Mouse (Mus musculus) hindbrain, embryonic 11.5 days (tissue): ENCODE data around the gene Cdh13. TPM values are rescaled to one million over a fixed set of nuclear protein-coding genes. Genes with fewer than 3 reads are reported as not detected.

Experiments
- ATAC-seq: fragments of 200-750 bp; cut with Nextera tagmentation; 2 replicates; pipeline ENCODE4 v1.8.0; 2017; ENCODE audit warnings: mild to moderate bottlenecking, moderate TSS enrichment, moderate library complexity; ENCODE audit not compliant: low FRiP score
- DNase-seq: peaks from one replicate; pipeline ENCODE4 v3.0.0-alpha.2; 2015; ENCODE audit warnings: low spot score
- H3K27ac ChIP-seq: fragments of 300-500 bp; sonication (generic); 2 replicates; pipeline ENCODE4 v1.5.1; 2014; ENCODE audit warnings: mild to moderate bottlenecking, low read depth, low read length
- H3K27me3 ChIP-seq: fragments of 300-500 bp; sonication (generic); 2 replicates; pipeline ENCODE4 v1.6.1; 2014; ENCODE audit warnings: mild to moderate bottlenecking, low read length, moderate library complexity, mixed read lengths; ENCODE audit not compliant: control insufficient read depth, insufficient read depth
- H3K36me3 ChIP-seq: fragments of 300-500 bp; sonication (generic); 2 replicates; pipeline ENCODE4 v1.6.1; 2014; ENCODE audit warnings: mild to moderate bottlenecking, low read length, moderate library complexity, mixed read lengths; ENCODE audit not compliant: control insufficient read depth, insufficient read depth
- H3K4me1 ChIP-seq: fragments of 300-500 bp; sonication (generic); replicated peaks from 2 replicates; pipeline ENCODE4 v1.6.1; 2014; ENCODE audit warnings: low read length, mixed read lengths; ENCODE audit not compliant: control insufficient read depth, insufficient read depth
- H3K4me2 ChIP-seq: fragments of 300-500 bp; sonication (generic); replicated peaks from 2 replicates; pipeline ENCODE4 v1.6.1; 2014; ENCODE audit warnings: mild to moderate bottlenecking, low read depth, low read length
- H3K4me3 ChIP-seq: fragments of 300-500 bp; sonication (generic); 2 replicates; pipeline ENCODE4 v1.5.1; 2014; ENCODE audit warnings: low read depth, low read length
- H3K9ac ChIP-seq: fragments of 300-500 bp; sonication (generic); 2 replicates; pipeline ENCODE4 v1.6.1; 2014; ENCODE audit warnings: low read depth, low read length
- H3K9me3 ChIP-seq: fragments of 300-500 bp; sonication (generic); 2 replicates; pipeline ENCODE4 v1.6.1; 2016; ENCODE audit warnings: low read length; ENCODE audit not compliant: control insufficient read depth
- WGBS: fragments of 180-500 bp; shearing (Covaris S2); extraction: QIAGEN DNeasy Blood & Tissue Kit; methylation state at CpG from one replicate; pipeline ENCODE4 v1.1.7; 2014; 5-methylcytosine and 5-hydroxymethylcytosine counted together
- polyA plus RNA-seq: library from polyadenylated mRNA; unstranded; fragments of >200 nt; fragmentation: Nextera tagmentation; extraction: Ambion mirVana; gene quantifications from 2 replicates; pipeline ENCODE4 v1.2.1, GENCODE M21; 2014

Gene Cdh13
- polyA plus RNA-seq, 1 experiment from 2014 or later: 14.6 TPM

GRCm38 (mm10) chr8:118794886-118795285 lies 511.4 kb downstream of the Cdh13 start:
- ATAC-seq: no peak
- Histone ChIP-seq H3K9me3 (no peaks in the 10 kb centered on the region), H3K4me2 (no peak overlapping the region), H3K4me1 (no peaks in the 10 kb centered on the region), H3K4me3 (no peak overlapping the region), H3K27ac (no peak overlapping the region), H3K27me3 (no peaks in the 10 kb centered on the region), H3K9ac (no peak overlapping the region), H3K36me3 (no peaks in the 10 kb centered on the region)
- no peak for DNase-seq
- 80% methylated on average over 9 of the region's 9 CpGs for WGBS

GRCm38 (mm10) chr8:118796491-118796890 lies 513.0 kb downstream of the Cdh13 start:
- 51% methylated on average over 7 of the region's 7 CpGs for WGBS
- Histone ChIP-seq H3K27me3 (no peaks in the 10 kb centered on the region), H3K4me2 (no peak overlapping the region)

GRCm38 (mm10) chr8:118797127-118797526 lies 513.6 kb downstream of the Cdh13 start:
- Histone ChIP-seq H3K4me1 (no peaks in the 10 kb centered on the region), H3K4me3 (no peak overlapping the region), H3K9ac (no peak overlapping the region), H3K36me3 (no peaks in the 10 kb centered on the region), H3K4me2 (no peak overlapping the region), H3K27ac (no peak overlapping the region), H3K9me3 (no peaks in the 10 kb centered on the region), H3K27me3 (no peaks in the 10 kb centered on the region)
- DNase-seq (peak; percentile 12), ATAC-seq (no peak)
- WGBS: 87% methylated on average over 3 of the region's 3 CpGs

More at GRCm38 (mm10) chr8:118796491-118796890, 513.0 kb downstream of the Cdh13 start:
- DNase-seq (no peak), ATAC-seq (no peak)
- Histone ChIP-seq H3K9ac (no peak overlapping the region), H3K4me1 (no peaks in the 10 kb centered on the region), H3K36me3 (no peaks in the 10 kb centered on the region), H3K27ac (no peak overlapping the region), H3K4me3 (no peak overlapping the region), H3K9me3 (no peaks in the 10 kb centered on the region)

GRCm38 (mm10) chr8:118803168-118803567 lies 519.6 kb downstream of the Cdh13 start:
- Histone ChIP-seq H3K9me3 (no peaks in the 10 kb centered on the region), H3K27ac (no peak overlapping the region), H3K4me3 (no peak overlapping the region), H3K4me2 (no peak overlapping the region), H3K9ac (no peak overlapping the region), H3K4me1 (no peaks in the 10 kb centered on the region), H3K27me3 (no peaks in the 10 kb centered on the region), H3K36me3 (no peaks in the 10 kb centered on the region)
- 89% methylated on average over 4 of the region's 4 CpGs for WGBS
- ATAC-seq (no peak), DNase-seq (no peak)

GRCm38 (mm10) chr8:118809660-118810059 lies 526.1 kb downstream of the Cdh13 start:
- Histone ChIP-seq H3K27me3 (no peaks in the 10 kb centered on the region), H3K4me1 (no peaks in the 10 kb centered on the region), H3K27ac (no peak overlapping the region), H3K4me2 (no peak overlapping the region), H3K9me3 (no peaks in the 10 kb centered on the region), H3K4me3 (no peak overlapping the region), H3K36me3 (no peaks in the 10 kb centered on the region), H3K9ac (no peak overlapping the region)
- DNase-seq: no peak
- 86% methylated on average over 6 of the region's 6 CpGs for WGBS
- ATAC-seq: no peak

GRCm38 (mm10) chr8:118815055-118815454 lies 531.5 kb downstream of the Cdh13 start:
- ATAC-seq (no peak), DNase-seq (no peak)
- Histone ChIP-seq H3K9ac (no peak overlapping the region), H3K36me3 (no peaks in the 10 kb centered on the region), H3K4me3 (no peak overlapping the region), H3K27me3 (no peaks in the 10 kb centered on the region), H3K27ac (no peak overlapping the region), H3K4me1 (no peaks in the 10 kb centered on the region), H3K9me3 (no peaks in the 10 kb centered on the region), H3K4me2 (no peak overlapping the region)
- WGBS: 70% methylated on average over 10 of the region's 10 CpGs

GRCm38 (mm10) chr8:118826761-118827160 lies 543.2 kb downstream of the Cdh13 start:
- Histone ChIP-seq H3K4me2 (no peak overlapping the region), H3K9me3 (no peaks in the 10 kb centered on the region), H3K27me3 (no peaks in the 10 kb centered on the region), H3K4me1 (no peaks in the 10 kb centered on the region), H3K27ac (no peak overlapping the region), H3K9ac (no peak overlapping the region), H3K4me3 (no peak overlapping the region), H3K36me3 (no peaks in the 10 kb centered on the region)
- ATAC-seq (no peak), DNase-seq (no peak)
- 89% methylated on average over 4 of the region's 4 CpGs for WGBS

- no peaks in the 10 kb centered on the region for H3K4me1 ChIP-seq
- H3K9ac ChIP-seq: no peak overlapping the region
- H3K27me3 ChIP-seq: no peaks in the 10 kb centered on the region
- H3K4me3 ChIP-seq: no peak overlapping the region
- no peak overlapping the region for H3K4me2 ChIP-seq
- no peaks in the 10 kb centered on the region for H3K9me3 ChIP-seq
- no peak for ATAC-seq
- no peaks in the 10 kb centered on the region for H3K36me3 ChIP-seq
- no peak overlapping the region for H3K27ac ChIP-seq
- WGBS: 92% methylated on average over 6 of the region's 6 CpGs
- DNase-seq: no peak
These were observed 544.2 kb downstream of the Cdh13 start for GRCm38 (mm10) chr8:118827726-118828125.

- no peaks in the 10 kb centered on the region for H3K4me1 ChIP-seq
- ATAC-seq (no peak), DNase-seq (no peak)
- H3K4me3 ChIP-seq: no peak overlapping the region
- H3K36me3 ChIP-seq: no peaks in the 10 kb centered on the region
- H3K9me3 ChIP-seq: no peaks in the 10 kb centered on the region
- WGBS: 73% methylated on average over 5 of the region's 5 CpGs
- H3K9ac ChIP-seq: no peak overlapping the region
- H3K4me2 ChIP-seq: no peak overlapping the region
- H3K27me3 ChIP-seq: no peaks in the 10 kb centered on the region
- no peak overlapping the region for H3K27ac ChIP-seq
These were observed 546.8 kb downstream of the Cdh13 start for GRCm38 (mm10) chr8:118830291-118830690.
